19 mouse cellular contexts compared by ENCODE assay signal in the genomic region with DNA sequence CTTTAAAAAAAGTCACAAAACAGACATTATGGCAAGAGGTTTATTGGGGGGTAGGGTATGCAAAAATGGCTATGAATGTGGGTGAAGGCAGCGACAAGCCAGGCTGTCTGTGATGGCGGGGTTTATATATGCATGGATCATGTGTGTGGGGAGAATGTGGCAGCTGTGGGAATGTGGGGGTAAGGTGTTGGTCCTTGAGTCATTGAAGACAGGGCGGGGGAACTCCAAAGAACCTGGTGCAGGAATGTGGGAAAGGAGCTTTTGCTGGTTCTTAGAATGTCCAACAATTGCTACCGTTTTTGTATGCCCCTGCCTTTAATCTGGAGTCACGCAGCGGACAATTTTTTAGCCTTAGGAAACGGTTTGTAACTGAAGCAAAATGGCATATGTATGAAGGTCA.
"Had no signal": no experiment of that assay in that cellular context is flagged by ENCODE, and none has a peak within 500 bp of the region (broad histone marks: within the 10 kb centered on the region; RNA-seq: fewer than 3 reads in every experiment).

No protein-coding gene starts in this region.

- DNase-seq: kidney, adult 8-10 months; kidney, postnatal 10 days; kidney, postnatal 36 days; layer of hippocampus, postnatal 36 days; liver; lung, adult 18-20 months; lung, postnatal 10 days; lung, postnatal 36 days; midbrain, embryonic 14.5 days; thymus, postnatal 25 days had no signal

- ATAC-seq: intestine, postnatal 0 days; liver, embryonic 12.5 days had no signal

- H3K36me3 ChIP-seq: kidney, embryonic 15.5 days; limb, embryonic 10.5 days; limb, embryonic 13.5 days; liver, embryonic 12.5 days; liver, embryonic 15.5 days; lung, embryonic 15.5 days; neural tube, embryonic 12.5 days; neural tube, embryonic 15.5 days had no signal

- H3K27me3 ChIP-seq: kidney, embryonic 15.5 days; limb, embryonic 13.5 days; liver, embryonic 12.5 days; liver, embryonic 15.5 days; lung, embryonic 15.5 days; neural tube, embryonic 12.5 days; neural tube, embryonic 15.5 days had no signal

- H3K4me1 ChIP-seq: neural tube, embryonic 12.5 days had no signal

- H3K9me3 ChIP-seq: kidney, embryonic 15.5 days; limb, embryonic 10.5 days; limb, embryonic 13.5 days; liver, embryonic 12.5 days; liver, embryonic 15.5 days; lung, embryonic 15.5 days; neural tube, embryonic 12.5 days; neural tube, embryonic 15.5 days had no signal

- H3K4me3 ChIP-seq: kidney, embryonic 15.5 days; limb, embryonic 10.5 days; limb, embryonic 13.5 days; liver, embryonic 12.5 days; liver, embryonic 15.5 days; lung, embryonic 15.5 days; neural tube, embryonic 12.5 days; neural tube, embryonic 15.5 days had no signal
